Mouse (Mus musculus) layer of hippocampus, adult 18-20 months (tissue): ENCODE data around the gene Kyat1. TPM values are rescaled to one million over a fixed set of nuclear protein-coding genes. Genes with fewer than 3 reads are reported as not detected.
A peak's percentile ranks its signal among the peaks of the same experiment; 100 is the strongest.
"Not testable (repeated sequence)": the region's sequence is repeated elsewhere in the genome, so short reads cannot be mapped to it uniquely, and the experiment has no call there.

Experiments used
- DNase-seq, 2 experiments: peaks; one replicate each; pipeline ENCODE4 v3.0.0; 2022; ENCODE audit warnings: low spot score in 2 of 2
- total RNA-seq, 2 experiments: library from RNA; stranded (reverse); gene quantifications; 2 replicates each; pipeline ENCODE4 v1.2.3; 2021

The Kyat1 gene
- total RNA-seq, 2 experiments from 2014 or later = 15.2 to 16.1 TPM

DNA sequence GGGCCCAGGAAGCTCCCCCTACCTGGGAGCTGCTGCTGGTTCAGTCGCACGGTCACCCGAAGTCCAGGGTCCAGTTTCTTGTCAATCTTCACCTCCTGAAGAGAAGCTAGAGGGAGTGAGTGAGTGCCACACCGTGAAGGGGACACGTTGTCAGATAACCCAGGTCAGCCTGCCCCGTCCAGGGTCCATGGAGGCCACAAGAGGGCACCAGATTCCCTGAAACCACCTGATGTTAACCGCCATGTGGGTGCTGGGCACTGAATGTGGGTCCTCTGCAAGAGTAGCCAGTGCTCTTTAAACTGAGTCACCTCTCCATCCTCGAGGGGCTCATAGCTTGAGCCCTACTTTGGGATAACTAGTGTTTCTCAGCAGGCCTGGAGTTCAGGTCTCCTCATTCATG is 29.8 kb downstream of the Kyat1 start:
- no peak for DNase-seq

DNA sequence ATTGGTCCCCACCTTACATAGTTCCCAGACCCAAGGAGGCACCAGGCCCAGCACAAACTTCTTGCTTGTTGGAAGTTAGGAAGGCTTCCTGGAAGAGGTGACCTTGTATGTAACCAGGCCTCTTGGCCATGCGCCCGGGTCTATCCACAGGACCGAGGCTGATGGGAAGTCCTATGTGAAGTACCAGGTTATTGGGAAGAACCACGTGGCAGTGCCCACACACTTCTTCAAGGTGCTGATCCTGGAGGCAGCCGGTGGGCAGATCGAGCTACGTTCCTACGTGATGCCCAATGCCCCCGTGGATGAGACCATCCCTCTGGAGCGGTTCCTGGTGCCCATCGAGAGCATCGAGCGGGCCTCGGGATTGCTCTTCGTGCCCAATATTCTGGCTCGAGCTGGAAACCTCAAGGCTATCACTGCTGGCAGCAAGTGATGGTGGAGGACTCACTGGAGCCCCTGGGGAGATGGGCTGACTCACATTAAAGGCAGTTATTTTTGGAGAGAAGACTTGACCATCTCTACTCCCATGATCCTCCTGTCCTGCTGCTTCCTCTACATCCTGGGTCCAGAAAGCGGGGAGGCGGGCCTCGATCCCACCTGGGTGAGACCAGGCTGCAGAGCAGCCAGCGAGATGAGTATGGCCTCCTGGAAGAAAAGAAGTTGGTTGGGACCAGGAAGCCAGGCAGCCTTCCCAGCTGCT is 32.0 kb downstream of the Kyat1 start:
- no peak for DNase-seq

DNA sequence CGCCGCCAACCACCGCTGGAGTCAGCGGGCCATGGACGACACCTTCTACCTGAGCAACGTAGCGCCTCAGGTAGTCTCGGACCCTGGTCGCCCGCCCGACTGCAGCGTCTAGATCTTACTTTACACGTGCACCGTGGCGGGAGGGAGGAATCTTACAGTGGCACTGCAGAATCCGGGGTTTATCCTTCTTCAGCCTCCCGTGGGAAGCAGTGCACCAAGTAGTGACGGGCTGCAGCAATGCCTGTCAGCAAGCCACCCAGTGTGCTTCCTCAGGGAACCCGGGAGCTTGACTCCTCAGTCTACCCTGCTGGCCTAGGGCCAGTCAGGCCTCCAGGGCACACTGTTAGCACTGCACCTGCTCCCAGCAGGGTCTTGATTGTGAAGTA is 33.7 kb downstream of the Kyat1 start:
- DNase-seq = no peak

DNA sequence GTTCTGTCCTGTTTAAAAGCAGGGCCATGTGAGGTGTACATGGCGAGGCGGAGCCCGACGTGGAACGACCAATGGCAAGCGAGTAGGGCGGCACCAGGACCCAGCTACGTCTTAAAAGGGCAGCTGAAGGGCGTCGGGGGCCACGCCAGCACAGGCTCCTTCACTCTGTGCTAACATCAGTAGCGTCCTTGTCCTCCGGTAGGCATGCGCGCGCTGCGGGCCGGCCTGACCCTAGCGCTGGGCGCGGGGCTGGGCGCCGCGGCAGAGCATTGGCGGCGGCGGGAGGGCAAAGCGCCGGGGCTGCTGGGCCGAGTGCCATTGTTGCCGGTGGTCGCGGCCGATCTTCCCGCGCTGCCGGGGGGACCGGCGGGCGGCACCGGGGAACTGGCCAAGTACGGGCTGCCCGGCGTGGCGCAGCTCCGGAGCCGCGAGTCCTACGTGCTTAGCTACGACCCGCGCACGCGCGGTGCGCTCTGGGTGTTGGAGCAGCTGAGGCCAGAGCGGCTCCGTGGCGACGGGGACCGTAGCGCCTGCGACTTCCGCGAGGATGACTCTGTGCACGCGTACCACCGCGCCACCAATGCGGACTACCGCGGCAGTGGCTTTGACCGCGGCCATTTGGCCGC is 34.2 kb downstream of the Kyat1 start, which contains the start of gene Endog:
TSS of gene Endog (plus strand) at position 123 of the 626 bp plus-strand sequence.
- DNase-seq = peak; percentile 79 to 92

DNA sequence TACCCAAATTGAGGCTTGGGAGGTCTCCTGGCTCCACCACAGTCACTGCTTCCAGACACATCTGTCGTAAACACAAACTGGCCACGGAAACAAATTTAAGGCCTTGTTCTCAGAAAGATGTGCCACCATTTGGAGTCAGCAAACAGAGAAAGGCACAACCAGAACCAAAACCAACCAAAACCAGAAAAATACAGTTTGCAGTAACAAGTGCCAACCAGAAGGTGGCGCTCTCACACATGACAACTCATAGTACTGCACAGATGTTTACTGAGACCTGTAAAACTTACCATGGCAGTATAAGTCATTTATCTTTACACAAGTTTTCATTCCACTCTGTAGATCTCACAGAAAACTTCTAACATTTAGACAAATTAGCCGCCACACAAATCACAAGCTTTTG is 39.0 kb downstream of the Kyat1 start:
- no peak for DNase-seq

DNA sequence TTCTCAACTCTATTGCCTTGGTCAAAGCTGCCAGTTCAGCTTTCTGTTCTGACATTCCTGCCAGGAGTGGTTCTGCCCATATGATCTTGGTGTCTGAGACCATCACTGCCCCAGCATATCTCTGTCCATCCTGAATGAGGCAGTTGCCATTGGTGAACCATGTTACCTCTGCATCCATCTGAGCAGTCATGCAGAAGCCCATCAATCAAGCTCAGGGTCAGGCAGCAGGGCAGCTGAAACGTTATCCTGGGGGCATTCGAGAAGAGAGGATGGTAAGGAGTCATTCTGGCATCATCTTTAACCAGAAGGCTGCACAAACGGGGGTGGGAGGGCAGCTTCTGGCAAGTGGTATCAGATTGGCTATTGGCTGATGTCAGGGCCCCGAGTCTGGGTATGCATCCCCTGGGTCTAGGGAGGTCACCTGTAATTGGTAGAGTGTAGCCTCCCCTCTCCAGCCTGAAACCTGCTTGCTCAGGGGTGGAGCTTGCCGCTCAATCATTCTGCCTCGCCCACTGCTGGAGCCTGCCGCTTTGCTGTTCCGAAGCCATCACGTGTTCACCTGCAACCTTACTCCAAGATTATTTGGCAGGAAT is 41.2 kb downstream of the Kyat1 start:
- no peak for DNase-seq

DNA sequence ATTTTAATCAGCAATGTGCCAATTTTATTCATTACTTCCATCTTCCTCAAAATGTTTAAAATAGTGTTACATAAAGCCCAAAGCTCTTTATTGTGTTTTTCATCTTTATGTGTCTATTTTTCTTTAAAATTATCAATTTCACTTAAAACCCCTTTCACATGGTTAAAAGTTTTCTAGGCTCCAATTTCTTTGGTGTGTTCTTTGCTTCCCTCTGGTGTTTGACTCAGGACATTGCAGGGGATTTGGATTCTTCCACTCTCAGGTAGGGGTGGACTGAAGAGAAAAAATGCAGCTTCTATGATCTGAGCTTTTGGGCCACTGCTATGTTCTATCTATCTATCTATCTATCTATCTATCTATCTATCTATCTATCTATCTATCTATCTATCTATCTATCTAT is 43.8 kb downstream of the Kyat1 start:
- peak in 1 of 2 experiments; percentile 61 for DNase-seq

DNA sequence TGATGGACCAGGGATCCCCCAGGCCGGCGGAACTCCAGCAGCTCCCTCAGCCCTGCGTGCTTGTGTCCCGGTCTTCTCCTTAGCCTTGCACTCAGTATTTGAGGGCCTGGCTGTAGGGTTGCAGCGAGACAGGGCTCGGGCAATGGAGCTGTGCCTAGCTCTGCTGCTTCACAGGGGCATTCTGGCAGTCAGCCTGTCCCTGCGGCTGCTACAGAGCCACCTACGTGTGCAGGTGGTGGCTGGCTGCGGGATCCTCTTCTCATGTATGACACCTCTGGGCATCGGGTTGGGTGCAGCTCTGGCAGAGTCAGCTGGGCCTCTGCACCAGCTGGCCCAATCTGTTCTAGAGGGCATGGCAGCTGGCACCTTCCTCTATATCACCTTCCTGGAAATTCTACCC is 45.8 kb downstream of the Kyat1 start:
- DNase-seq = not testable (repeated sequence)

DNA sequence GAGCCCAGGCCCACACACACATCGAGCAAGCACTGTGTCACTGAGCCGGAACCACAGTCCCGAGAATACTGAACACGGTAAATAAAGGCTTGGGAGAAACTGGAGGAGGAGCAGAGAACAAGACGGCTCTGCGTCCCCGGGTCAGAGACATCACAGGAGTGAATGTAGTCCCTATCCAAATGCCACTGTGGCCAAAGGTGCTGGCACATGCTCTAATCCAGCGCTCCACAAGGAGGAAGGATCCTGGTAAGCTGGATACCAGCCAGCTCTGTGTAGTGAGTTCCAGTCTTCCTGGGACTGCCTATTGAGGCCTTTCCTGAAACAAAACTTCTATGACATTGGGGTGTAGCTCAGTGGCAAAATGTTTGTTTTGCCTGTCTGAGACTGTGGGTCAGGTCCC is 53.0 kb downstream of the Kyat1 start:
- DNase-seq = no peak

DNA sequence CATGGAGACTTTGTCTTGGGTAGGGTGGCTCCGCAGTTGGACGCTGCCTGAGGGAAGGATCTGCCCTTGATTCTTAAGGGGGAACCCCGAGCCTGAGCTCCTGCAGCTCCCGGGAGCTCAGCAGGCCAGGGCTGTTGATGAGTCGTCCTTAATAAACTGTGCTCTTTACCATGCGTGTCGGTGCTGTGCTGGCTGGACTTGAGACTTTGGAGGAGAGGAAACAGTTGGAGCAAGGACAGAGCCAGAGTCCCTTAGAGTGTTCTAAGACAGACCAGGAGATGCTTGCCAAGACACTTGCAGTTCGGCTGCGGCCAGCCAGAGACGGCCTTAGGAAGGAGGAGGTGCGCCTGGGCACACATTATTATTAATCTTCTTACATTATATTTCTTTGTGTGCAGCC is 53.8 kb downstream of the Kyat1 start:
- no peak for DNase-seq

DNA sequence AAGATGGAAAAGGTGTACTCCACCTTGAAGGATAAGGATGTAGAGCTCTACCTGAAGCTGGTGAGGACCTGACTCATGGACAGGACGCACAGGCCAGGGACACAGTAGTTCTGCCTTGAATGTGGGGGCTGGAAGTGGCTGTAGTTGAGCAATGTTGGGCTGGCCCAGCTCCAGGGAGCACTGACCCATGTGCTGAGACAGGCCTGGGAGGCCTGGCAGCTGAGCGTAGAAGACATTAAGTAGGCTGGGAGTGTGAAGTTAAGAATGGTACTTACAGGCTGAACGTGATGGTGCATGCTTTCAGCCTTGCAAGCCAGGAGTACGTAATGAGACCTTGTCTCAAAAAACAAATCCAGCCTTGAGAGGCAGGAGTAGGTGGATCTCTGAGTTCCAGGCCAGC is 58.2 kb downstream of the Kyat1 start:
- DNase-seq = no peak

DNA sequence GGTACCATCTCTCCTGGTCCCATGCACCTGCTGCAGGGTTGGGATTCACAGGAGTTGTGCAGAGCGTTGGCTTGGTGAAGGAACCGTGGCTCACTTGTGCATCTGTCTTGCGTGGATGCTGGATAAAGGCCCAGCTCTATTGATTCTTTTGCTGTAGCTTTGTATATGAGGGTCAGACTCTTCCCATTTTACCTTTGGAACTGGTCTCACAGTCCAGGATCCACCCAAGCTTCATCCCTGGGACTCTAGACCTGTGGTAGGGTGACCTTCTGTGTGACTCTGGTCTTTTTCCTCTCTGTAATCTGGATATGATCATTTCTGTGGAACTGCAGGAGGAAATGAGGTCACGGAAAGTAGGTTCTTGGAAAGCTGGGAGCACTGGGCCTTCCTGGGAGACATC is 61.2 kb downstream of the Kyat1 start:
- DNase-seq = no peak

DNA sequence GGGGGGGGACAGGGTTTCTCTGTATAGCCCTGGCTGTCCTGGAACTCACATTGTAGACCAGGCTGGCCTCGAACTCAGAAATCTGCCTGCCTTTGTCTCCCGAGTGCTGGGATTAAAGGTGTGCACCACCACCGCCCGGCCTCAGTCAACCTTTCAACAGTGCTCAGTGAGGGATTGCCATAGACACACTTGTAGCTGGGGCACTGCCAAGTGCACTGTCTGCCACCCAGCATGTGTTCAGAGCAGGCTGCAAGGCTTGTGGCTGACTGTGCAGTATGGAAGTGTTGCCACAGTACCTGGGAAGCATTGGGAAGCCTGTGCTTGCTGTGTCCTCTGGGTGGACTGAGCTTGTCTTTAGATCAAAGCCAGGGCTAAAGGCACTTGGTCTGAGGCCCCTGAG is 65.6 kb downstream of the Kyat1 start:
- peak in 1 of 2 experiments; percentile 57 for DNase-seq

DNA sequence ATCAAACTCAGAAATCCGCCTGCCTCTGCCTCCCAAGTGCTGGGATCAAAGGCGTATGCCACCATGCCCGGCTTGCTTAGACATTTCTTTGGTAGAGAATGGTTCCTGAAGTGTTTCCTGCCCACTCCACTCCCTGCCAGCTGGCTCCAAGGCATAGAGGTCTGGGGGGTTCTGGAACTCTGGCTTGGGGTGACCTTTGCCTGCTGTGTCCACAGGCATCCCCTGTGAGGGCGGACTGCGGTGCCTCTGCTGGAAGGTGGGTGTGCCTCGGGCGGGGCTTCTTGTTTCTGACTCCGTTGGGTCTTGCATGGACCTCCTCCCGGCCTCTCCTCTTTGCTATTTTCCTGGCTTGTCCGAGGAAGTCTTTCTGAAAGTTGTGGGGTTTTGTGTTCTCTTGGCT is 69.2 kb downstream of the Kyat1 start:
- DNase-seq = no peak

Other genes starting within 250 kb of the Kyat1 start
- 100 to 1,000 TPM; 815 TPM for gene Sptan1, start 240.3 kb downstream of the Kyat1 start, total RNA-seq
- 10 to 100 TPM; 38.3 to 39.4 TPM for gene Wdr34, start 157.0 kb downstream of the Kyat1 start, total RNA-seq
- 100 to 1,000 TPM; 192 to 199 TPM for gene Set, start 148.5 kb downstream of the Kyat1 start, total RNA-seq
- 1 to 10 TPM; 2.1 to 3.8 TPM for gene Pkn3, start 128.2 kb downstream of the Kyat1 start, total RNA-seq
- gene Zdhhc12, start 112.2 kb downstream of the Kyat1 start, total RNA-seq = 10 to 100 TPM in 1 of 2 experiments, 1 to 10 TPM in 1; 7.9 to 10.5 TPM
- 100 to 1,000 TPM; 187 to 193 TPM for gene Zer1, start 81.3 kb downstream of the Kyat1 start, total RNA-seq
- gene Tbc1d13, start 72.1 kb downstream of the Kyat1 start, total RNA-seq = 10 to 100 TPM; 51.1 to 54.7 TPM
- 10 to 100 TPM; 20.7 to 24.9 TPM for gene Endog, start 34.4 kb downstream of the Kyat1 start, total RNA-seq
- gene Spout1, start 27.4 kb downstream of the Kyat1 start, total RNA-seq = 10 to 100 TPM; 34.2 to 34.6 TPM
- gene Lrrc8a, start 31.9 kb upstream of the Kyat1 start, total RNA-seq = 10 to 100 TPM; 61.5 to 62.8 TPM
- gene Gm28035, start 34.7 kb upstream of the Kyat1 start, total RNA-seq = 1 to 10 TPM; 8.4 to 9.5 TPM
- 10 to 100 TPM; 17.7 to 20.1 TPM for gene Phyhd1, start 60.4 kb upstream of the Kyat1 start, total RNA-seq
- not detected for gene Gm28038, start 75.2 kb upstream of the Kyat1 start, total RNA-seq
- 10 to 100 TPM; 19.8 to 22.3 TPM for gene Dolk, start 80.5 kb upstream of the Kyat1 start, total RNA-seq
- gene Nup188, start 80.5 kb upstream of the Kyat1 start, total RNA-seq = 10 to 100 TPM; 19.5 to 21.9 TPM
- 100 to 1,000 TPM; 274 to 286 TPM for gene Sh3glb2, start 153.5 kb upstream of the Kyat1 start, total RNA-seq
- gene Miga2, start 158.4 kb upstream of the Kyat1 start, total RNA-seq = 100 to 1,000 TPM; 105 to 111 TPM
- gene Dolpp1, start 186.4 kb upstream of the Kyat1 start, total RNA-seq = 10 to 100 TPM; 21.9 to 26.3 TPM
- 10 to 100 TPM; 45.9 to 55.6 TPM for gene Crat, start 210.0 kb upstream of the Kyat1 start, total RNA-seq
- 100 to 1,000 TPM; 170 to 176 TPM for gene Ptpa, start 210.2 kb upstream of the Kyat1 start, total RNA-seq